Mouse (Mus musculus): ENCODE results near the gene Foxr2. TPM values are rescaled to one million over a fixed set of nuclear protein-coding genes. Genes with fewer than 3 reads are reported as not detected.

Gene Foxr2
- not detected in 2 replicates for polyA plus RNA-seq (2015; fragmentation: Nextera tagmentation; extraction: Ambion mirVana)

DNA sequence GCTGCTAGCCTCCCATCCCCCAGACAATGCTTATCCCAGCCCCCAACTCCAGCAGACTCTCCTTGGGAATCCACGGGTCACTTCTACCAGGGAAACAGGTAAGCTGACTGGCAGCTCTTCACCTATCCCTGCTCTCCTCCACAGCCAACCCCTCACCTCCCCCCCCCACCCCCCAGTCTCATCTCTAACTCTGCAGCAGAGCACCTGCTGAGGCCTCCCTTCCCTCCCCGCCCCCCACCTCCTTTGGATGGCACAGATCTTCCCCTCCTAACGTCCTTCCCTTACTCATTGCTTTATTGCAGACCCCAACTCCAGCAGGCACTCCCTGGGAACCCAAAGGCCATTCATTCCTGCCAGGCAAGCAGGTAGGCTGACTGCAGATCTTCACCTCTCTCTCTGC, at the start of gene Foxr2:
Gene Foxr2, plus strand, starts transcription at position 301 of the 400 bp plus-strand sequence.
- 6% methylated on average over 3 of the region's 3 CpGs for WGBS (ENCODE audit: insufficient replicate concordance)
- H3K36me3 ChIP-seq (replicated peaks), result no peaks in the 10 kb centered on the region

DNA sequence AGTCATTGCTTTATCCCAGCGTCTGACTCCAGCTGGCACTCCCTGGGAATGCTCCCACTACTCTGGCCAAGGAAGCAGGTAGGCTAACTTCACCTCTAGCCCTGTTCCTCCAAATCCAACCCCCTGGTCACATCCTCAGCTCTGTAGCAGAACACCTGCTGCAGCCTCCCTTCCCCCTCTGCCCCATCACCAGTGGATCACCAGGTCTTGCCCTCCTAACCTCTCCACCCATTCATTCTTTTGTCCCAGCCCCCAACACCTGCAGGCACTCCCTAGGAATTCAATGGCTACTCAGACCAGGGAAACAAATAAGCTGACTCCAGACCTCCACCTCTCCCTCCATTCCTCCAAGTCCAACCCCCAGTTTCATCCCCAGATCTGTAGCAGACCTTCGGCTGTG, 427 bp downstream of the Foxr2 start:
- WGBS (ENCODE audit: insufficient replicate concordance), result 31% methylated on average over 2 of the region's 2 CpGs
- H3K9ac ChIP-seq, result no peak overlapping the region
- no peaks in the 10 kb centered on the region for H3K9me3 ChIP-seq (replicated peaks)

More for the DNA sequence above, at the start of gene Foxr2:
- no peak within 1 kb of the TSS for H3K4me2 ChIP-seq
- no peaks in the 10 kb centered on the region for H3K4me1 ChIP-seq (replicated peaks)
- H3K9me3 ChIP-seq (replicated peaks), result no peaks in the 10 kb centered on the region
- no peaks in the 10 kb centered on the region for H3K27me3 ChIP-seq
- no peak within 1 kb of the TSS for H3K4me3 ChIP-seq (replicated peaks)
- no peak within 1 kb of the TSS for H3K9ac ChIP-seq
- no peak within 1 kb of the TSS for H3K27ac ChIP-seq (replicated peaks)
- no peak for ATAC-seq (ENCODE audit: insufficient read depth)

DNA sequence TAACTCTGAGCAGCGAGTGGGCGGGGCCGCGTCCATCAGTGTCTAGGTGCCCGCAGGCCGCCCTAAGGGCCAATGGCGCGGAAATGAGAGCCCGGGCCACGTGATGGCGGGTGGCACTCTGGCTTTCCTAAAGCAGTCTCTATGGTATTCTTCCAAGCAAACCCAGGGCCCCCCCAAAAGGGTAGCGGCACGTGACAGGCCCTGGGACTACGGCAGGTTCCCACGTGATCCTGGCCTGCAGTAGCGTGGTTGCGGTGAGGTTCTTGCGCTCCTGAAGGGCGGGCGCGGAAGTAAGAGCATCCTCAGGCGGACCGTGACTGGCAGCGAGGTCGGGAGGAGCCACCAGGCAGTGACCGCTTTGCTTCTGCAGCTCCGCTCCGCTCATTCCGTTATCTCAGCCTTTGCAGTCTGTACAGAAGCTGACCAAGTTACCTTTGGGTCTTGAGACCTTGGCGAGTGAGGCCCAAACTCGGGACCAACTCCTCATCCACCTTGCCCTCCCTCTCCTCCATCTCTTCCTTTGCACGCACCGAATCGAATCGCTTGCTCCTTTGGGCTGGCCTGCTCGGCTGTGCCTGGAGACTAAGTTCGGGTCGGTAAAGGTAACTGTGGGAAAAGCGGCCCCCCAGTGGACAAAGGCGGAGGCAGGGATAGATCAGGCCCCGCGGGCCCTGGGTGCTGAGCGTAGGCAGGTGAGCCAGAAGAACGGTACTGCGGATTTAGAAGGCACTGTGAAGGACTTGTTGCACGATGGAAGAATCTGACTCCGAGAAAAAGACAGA, 21.3 kb downstream of the Foxr2 start, which contains the start of gene Rragb:
Gene Rragb, plus strand, starts transcription at position 248 of the 782 bp plus-strand sequence.
- WGBS (ENCODE audit: insufficient replicate concordance), result 14% methylated on average over 47 of the region's 47 CpGs
- H3K27ac ChIP-seq (replicated peaks), result no peak within 1 kb of the TSS
- H3K9ac ChIP-seq, result no peak within 1 kb of the TSS
- no peaks in the 10 kb centered on the region for H3K9me3 ChIP-seq (replicated peaks)
- H3K4me2 ChIP-seq, result peak within 1 kb of the TSS; percentile 70
- peaks cover 19% of the 10 kb centered on the region; the same call in 1 of the 2 replicates for H3K27me3 ChIP-seq
- ATAC-seq (ENCODE audit: insufficient read depth), result peak; percentile 91
- H3K4me3 ChIP-seq (replicated peaks), result peak within 1 kb of the TSS; percentile 48
- H3K36me3 ChIP-seq (replicated peaks), result no peaks in the 10 kb centered on the region
- H3K4me1 ChIP-seq (replicated peaks), result no peaks in the 10 kb centered on the region

More for the DNA sequence above, 427 bp downstream of the Foxr2 start:
- H3K4me2 ChIP-seq, result no peak overlapping the region
- H3K4me3 ChIP-seq (replicated peaks), result no peak overlapping the region
- H3K27ac ChIP-seq (replicated peaks), result no peak overlapping the region
- H3K27me3 ChIP-seq, result no peaks in the 10 kb centered on the region
- no peaks in the 10 kb centered on the region for H3K4me1 ChIP-seq (replicated peaks)
- no peaks in the 10 kb centered on the region for H3K36me3 ChIP-seq (replicated peaks)
- no peak for ATAC-seq (ENCODE audit: insufficient read depth)

DNA sequence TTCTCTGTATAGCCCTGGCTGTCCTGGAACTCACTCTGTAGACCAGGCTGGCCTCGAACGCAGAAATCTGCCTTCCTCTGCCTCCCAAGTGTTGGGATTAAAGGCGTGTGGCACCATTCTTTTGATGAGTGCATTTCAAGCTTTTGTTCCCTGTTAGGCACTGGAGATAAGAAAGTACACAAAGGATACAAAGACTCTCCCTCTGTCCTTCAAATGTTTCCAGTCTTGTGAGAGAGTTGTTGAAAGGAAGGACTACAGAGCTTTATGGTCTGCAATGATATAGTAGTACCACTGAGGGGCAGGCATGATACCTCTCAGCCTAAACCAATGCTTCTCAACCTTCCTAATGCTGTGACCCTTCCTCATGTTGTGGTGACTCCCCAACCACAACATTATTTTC, 24.1 kb downstream of the Foxr2 start:
- H3K27ac ChIP-seq (replicated peaks), result no peak overlapping the region
- WGBS (ENCODE audit: insufficient replicate concordance), result 55% methylated on average over 3 of the region's 3 CpGs
- no peak overlapping the region for H3K4me3 ChIP-seq (replicated peaks)
- peaks cover 17% of the 10 kb centered on the region; the same call in 1 of the 2 replicates for H3K27me3 ChIP-seq
- no peak overlapping the region for H3K9ac ChIP-seq
- ATAC-seq (ENCODE audit: insufficient read depth), result no peak
- no peak overlapping the region for H3K4me2 ChIP-seq
- H3K36me3 ChIP-seq (replicated peaks), result no peaks in the 10 kb centered on the region
- no peaks in the 10 kb centered on the region for H3K4me1 ChIP-seq (replicated peaks)
- no peaks in the 10 kb centered on the region for H3K9me3 ChIP-seq (replicated peaks)

DNA sequence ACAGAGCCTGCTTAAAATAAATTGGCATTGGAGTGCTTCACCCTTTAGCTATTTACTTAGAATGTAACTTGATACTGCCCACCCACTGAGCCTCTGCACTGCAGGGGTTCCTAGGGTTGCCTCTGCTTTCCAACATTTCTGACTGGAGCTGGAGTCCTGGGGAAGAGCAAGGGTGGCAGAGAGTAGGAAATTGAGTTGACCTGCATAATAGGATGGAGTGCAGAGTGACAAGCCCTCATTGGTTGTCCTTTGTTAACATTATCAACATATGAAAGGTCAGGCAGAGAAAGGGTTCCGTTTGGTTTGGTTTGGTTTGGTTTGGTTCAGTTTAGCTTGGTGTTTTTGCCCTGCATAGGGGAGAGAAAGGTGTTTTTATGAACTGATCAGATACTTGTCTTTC, 33.2 kb downstream of the Foxr2 start:
- Histone ChIP-seq H3K27ac (replicated peaks) (no peak overlapping the region), H3K36me3 (replicated peaks) (no peaks in the 10 kb centered on the region), H3K4me1 (replicated peaks) (no peaks in the 10 kb centered on the region), H3K4me3 (replicated peaks) (no peak overlapping the region), H3K27me3 (no peaks in the 10 kb centered on the region), H3K4me2 (no peak overlapping the region), H3K9me3 (replicated peaks) (no peaks in the 10 kb centered on the region), H3K9ac (no peak overlapping the region)
- WGBS (ENCODE audit: insufficient replicate concordance), result 45% methylated on average over 1 of the region's 1 CpGs
- no peak for ATAC-seq (ENCODE audit: insufficient read depth)

DNA sequence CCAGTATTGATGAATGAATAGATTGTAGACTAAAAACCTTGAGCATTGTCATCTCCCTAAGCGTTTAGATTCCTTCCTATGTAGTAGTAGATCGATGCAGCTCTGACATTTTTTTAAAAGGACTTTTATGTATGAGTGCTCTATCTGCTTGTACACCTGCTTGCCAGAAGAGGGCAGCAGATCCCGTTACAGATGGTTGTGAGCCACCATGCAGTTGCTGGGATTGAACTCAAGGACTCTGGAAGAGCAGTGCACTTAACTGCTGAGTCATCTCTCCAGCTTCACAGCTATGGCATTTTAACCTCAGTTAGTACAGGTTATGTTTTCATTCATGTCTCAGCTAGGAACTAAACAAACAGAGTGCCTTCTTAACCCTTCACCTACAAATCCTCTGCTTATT, 36.7 kb downstream of the Foxr2 start:
- no peak for ATAC-seq (ENCODE audit: insufficient read depth)
- Histone ChIP-seq H3K36me3 (replicated peaks) (no peaks in the 10 kb centered on the region), H3K4me1 (replicated peaks) (no peaks in the 10 kb centered on the region), H3K9me3 (replicated peaks) (no peaks in the 10 kb centered on the region), H3K27me3 (no peaks in the 10 kb centered on the region), H3K27ac (replicated peaks) (no peak overlapping the region), H3K4me2 (no peak overlapping the region), H3K4me3 (replicated peaks) (no peak overlapping the region), H3K9ac (no peak overlapping the region)
- 29% methylated on average over 3 of the region's 3 CpGs for WGBS (ENCODE audit: insufficient replicate concordance)

DNA sequence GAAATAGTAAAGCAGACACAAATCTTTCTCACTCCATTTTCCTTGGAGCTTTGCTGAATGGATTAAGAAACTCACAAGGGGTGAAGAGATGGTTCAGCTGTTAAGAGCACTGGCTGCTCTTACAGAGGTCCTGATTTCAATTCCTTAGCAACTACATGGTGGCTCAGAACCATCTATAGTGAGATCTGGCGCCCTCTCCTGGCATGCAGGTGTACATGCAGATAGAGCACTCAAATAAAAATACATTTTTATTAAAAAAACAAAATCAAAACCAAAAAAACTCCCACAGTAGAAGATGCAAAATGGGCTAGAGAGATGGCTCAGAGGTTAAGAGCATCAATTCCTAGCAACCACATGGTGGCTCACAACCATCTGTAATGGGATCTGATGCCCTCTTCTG, 56.2 kb downstream of the Foxr2 start:
- H3K4me1 ChIP-seq (replicated peaks), result no peaks in the 10 kb centered on the region
- ATAC-seq (ENCODE audit: insufficient read depth), result no peak
- no peaks in the 10 kb centered on the region for H3K9me3 ChIP-seq (replicated peaks)
- H3K4me2 ChIP-seq, result no peak overlapping the region
- no peak overlapping the region for H3K27ac ChIP-seq (replicated peaks)
- 8% methylated on average over 1 of the region's 1 CpGs for WGBS (ENCODE audit: insufficient replicate concordance)
- H3K27me3 ChIP-seq, result no peaks in the 10 kb centered on the region
- H3K9ac ChIP-seq, result no peak overlapping the region
- H3K36me3 ChIP-seq (replicated peaks), result no peaks in the 10 kb centered on the region
- no peak overlapping the region for H3K4me3 ChIP-seq (replicated peaks)

DNA sequence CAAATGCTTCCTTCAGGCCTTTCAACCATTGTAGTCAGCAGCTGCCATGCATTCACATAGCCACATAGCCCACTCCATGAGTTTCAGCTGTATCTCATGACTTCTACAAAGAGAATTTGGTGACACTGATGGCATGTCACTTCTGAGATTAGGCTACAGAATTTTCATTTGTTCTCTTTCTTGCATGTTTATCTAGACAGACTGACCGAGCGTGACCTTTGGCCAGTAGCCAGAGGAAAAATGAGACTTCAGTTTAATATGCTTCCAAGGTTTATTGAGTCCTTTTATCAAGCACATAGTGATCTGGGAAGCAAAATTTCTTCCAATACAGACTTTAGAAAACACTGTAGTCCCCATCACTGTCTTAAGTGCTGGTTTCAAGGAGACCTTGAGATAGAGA, 63.6 kb downstream of the Foxr2 start:
- H3K36me3 ChIP-seq (replicated peaks), result no peaks in the 10 kb centered on the region
- H3K27me3 ChIP-seq, result no peaks in the 10 kb centered on the region
- no peak for ATAC-seq (ENCODE audit: insufficient read depth)
- H3K4me3 ChIP-seq (replicated peaks), result no peak overlapping the region
- 70% methylated on average over 2 of the region's 2 CpGs for WGBS (ENCODE audit: insufficient replicate concordance)
- H3K9me3 ChIP-seq (replicated peaks), result no peaks in the 10 kb centered on the region
- no peaks in the 10 kb centered on the region for H3K4me1 ChIP-seq (replicated peaks)
- no peak overlapping the region for H3K4me2 ChIP-seq
- H3K9ac ChIP-seq, result no peak overlapping the region
- H3K27ac ChIP-seq (replicated peaks), result no peak overlapping the region

Other genes with a start within 250 kb of the Foxr2 start
- 0.22 and 0.30 TPM in 2 replicates for gene Usp51, start 112.3 kb upstream of the Foxr2 start, polyA plus RNA-seq (2015; fragmentation: Nextera tagmentation; extraction: Ambion mirVana)
- gene Mageh1, start 81.2 kb upstream of the Foxr2 start, polyA plus RNA-seq (2015; fragmentation: Nextera tagmentation; extraction: Ambion mirVana), result 6.1 and 6.6 TPM in 2 replicates
- 0.30 and 0.37 TPM in 2 replicates for gene Rragb, start 21.2 kb downstream of the Foxr2 start, polyA plus RNA-seq (2015; fragmentation: Nextera tagmentation; extraction: Ambion mirVana)
- 0.15 and 0.22 TPM in 2 replicates for gene Klf8, start 118.7 kb downstream of the Foxr2 start, polyA plus RNA-seq (2015; fragmentation: Nextera tagmentation; extraction: Ambion mirVana)